Mouse (Mus musculus) G1E (cell line): ENCODE measurements around the gene Kctd3.

Experiments used
- CTCF ChIP-seq: IDR thresholded peaks from 2 replicates; pipeline ENCODE4 v1.5.1; 2012; ENCODE audit warnings: low read depth, low read length, inconsistent platforms, mixed read lengths
- GATA1 ChIP-seq: IDR thresholded peaks from 2 replicates; pipeline ENCODE4 v1.6.1; 2012; ENCODE audit warnings: borderline replicate concordance, low read length, inconsistent platforms, mixed read lengths
- GATA2 ChIP-seq: IDR thresholded peaks from 2 replicates; pipeline ENCODE4 v1.6.1; 2012; ENCODE audit warnings: low read depth, low read length, inconsistent platforms, borderline replicate concordance
- POLR2AphosphoS5 ChIP-seq: IDR thresholded peaks from 2 replicates; pipeline ENCODE4 v1.6.1; 2012; ENCODE audit warnings: low read depth, low read length, inconsistent platforms; ENCODE audit not compliant: insufficient replicate concordance
- TAL1 ChIP-seq: conservative IDR thresholded peaks from 2 replicates; pipeline ENCODE4 v1.6.1; 2012; ENCODE audit warnings: low read depth, low read length, inconsistent platforms, mixed read lengths

- no peak for TF ChIP-seq CTCF
- TF ChIP-seq GATA1: no peak
- TF ChIP-seq TAL1: no peak
- no peak for TF ChIP-seq POLR2AphosphoS5
- TF ChIP-seq GATA2: no peak
Measured at GRCm38 (mm10) chr1:189022925-189023700, 15.5 kb upstream of the Kctd3 start.
